Mouse (Mus musculus) colon, adult 2 months (tissue): ENCODE data around the gene Olfr518. TPM values are rescaled to one million over a fixed set of nuclear protein-coding genes. Genes with fewer than 3 reads are reported as not detected.

Source experiments
- polyA plus RNA-seq: library from polyadenylated mRNA; depleted of rRNA; stranded (reverse); fragments of >200 nt; gene quantifications from 2 replicates; pipeline ENCODE4 v1.2.3, GENCODE M21; 2012; rRNA removed

The Olfr518 gene
- polyA plus RNA-seq, result not detected in 2 replicates

GRCm38 (mm10) chr7:108884906-108885305, at the start of gene Olfr518:
Olfr518 (minus strand) TSS chr7:108885006.

GRCm38 (mm10) chr7:108933794-108934731, 49.3 kb upstream of the Olfr518 start, which contains the start of gene Eif3f:
Eif3f (plus strand) TSS chr7:108934417.

GRCm38 (mm10) chr7:108929726-108930393, 45.1 kb upstream of the Olfr518 start, which contains the start of gene Nlrp10:
Nlrp10 (minus strand) TSS chr7:108930178.

GRCm38 (mm10) chr7:108894320-108894719, 9.5 kb upstream of the Olfr518 start, which contains the start of gene Olfr519:
Olfr519 (minus strand) TSS chr7:108894420.

GRCm38 (mm10) chr7:108872279-108872678, 12.5 kb downstream of the Olfr518 start, which contains the start of gene Olfr517:
Olfr517 (minus strand) TSS chr7:108872379.

GRCm38 (mm10) chr7:108850429-108850828, 34.4 kb downstream of the Olfr518 start, which contains the start of gene Olfr516:
Olfr516 (minus strand) TSS chr7:108850529.

Other genes starting within 250 kb of the Olfr518 start
- gene Olfr509, start 233.1 kb downstream of the Olfr518 start, polyA plus RNA-seq, result not detected in 2 replicates
- not detected in 2 replicates for gene Olfr510, start 218.6 kb downstream of the Olfr518 start, polyA plus RNA-seq
- gene Olfr512, start 171.7 kb downstream of the Olfr518 start, polyA plus RNA-seq, result not detected in 2 replicates
- not detected in 2 replicates for gene Olfr513, start 134.0 kb downstream of the Olfr518 start, polyA plus RNA-seq
- gene Olfr514, start 59.0 kb downstream of the Olfr518 start, polyA plus RNA-seq, result not detected in 2 replicates
- gene Olfr516, start 34.5 kb downstream of the Olfr518 start, polyA plus RNA-seq, result not detected in 2 replicates
- not detected in 2 replicates for gene Olfr517, start 12.6 kb downstream of the Olfr518 start, polyA plus RNA-seq
- gene Olfr519, start 9.4 kb upstream of the Olfr518 start, polyA plus RNA-seq, result not detected in 2 replicates
- 0.47 and 0.63 TPM in 2 replicates for gene Nlrp10, start 45.2 kb upstream of the Olfr518 start, polyA plus RNA-seq
- 200 and 254 TPM in 2 replicates for gene Eif3f, start 49.4 kb upstream of the Olfr518 start, polyA plus RNA-seq
- 1.6 and 1.8 TPM in 2 replicates for gene Tub, start 65.3 kb upstream of the Olfr518 start, polyA plus RNA-seq
- 1.5 and 2.8 TPM in 2 replicates for gene Ric3, start 198.3 kb upstream of the Olfr518 start, polyA plus RNA-seq